Mouse (Mus musculus): ENCODE measurements around the gene Grin2d. TPM values are rescaled to one million over a fixed set of nuclear protein-coding genes. Genes with fewer than 3 reads are reported as not detected.

The Grin2d gene
- polyA plus RNA-seq, 1 experiment from 2014 or later, result 1.6 TPM

DNA sequence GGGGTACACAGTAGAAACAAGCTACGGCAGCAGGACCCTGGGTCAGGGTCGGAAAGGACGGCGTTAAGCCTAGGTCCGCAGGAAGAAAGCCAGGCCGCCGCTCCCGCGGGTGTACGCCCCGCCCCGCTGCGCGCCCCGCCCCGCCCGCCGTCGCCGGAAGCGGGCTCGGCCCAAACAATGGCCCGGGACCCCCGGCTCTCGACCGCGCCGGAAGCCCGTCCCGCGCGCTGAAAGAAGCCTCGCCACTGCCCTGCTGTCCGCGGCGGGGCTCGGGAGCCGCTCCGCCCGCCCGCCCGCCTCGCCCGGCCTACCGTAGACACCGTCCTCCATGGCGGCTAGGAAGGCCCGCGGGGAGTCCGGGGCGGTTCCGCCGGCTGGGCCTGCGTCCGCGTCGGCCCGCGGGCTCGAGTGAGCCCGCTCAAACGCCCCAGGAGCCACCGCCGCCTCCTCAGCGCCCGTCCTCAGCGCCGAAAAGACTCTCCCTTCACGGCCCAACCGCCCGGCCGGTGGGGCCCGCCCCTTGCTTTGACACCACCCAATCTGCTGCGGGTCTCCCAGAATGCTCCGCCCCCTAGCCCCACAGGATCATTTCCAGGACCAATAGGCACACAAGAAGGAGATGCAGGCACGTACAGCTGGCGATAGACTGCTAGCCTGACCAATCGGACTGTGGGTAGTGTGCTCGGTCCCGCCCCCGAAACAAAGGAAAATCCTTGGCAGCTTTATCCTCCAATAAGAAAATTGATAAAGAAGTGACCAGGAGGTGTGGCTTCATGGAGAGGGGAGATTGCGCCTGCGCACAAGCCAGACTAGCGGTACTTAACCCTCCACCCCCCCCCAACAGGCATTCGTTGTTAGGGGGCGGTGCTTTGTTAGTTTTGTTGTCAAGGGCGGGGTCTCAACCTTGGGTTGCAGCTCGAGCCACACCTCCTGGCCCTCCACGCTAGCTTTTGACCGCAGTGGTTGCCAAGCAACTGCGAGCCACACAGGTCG is 64.1 kb downstream of the Grin2d start, which contains the start of gene Cyth2:
Gene Cyth2, minus strand, starts transcription at position 795 of the 993 bp plus-strand sequence.
- Histone ChIP-seq H3K36me3 (peaks cover 39% of the 10 kb centered on the region), H3K9me3 (replicated peaks) (no peaks in the 10 kb centered on the region), H3K27ac (peak within 1 kb of the TSS; percentile 100), H3K27me3 (peaks cover 8% of the 10 kb centered on the region), H3K9ac (peak within 1 kb of the TSS; percentile 100), H3K4me2 (replicated peaks) (peak within 1 kb of the TSS; percentile 68), H3K4me3 (peak within 1 kb of the TSS; percentile 98), H3K4me1 (peaks cover 38% of the 10 kb centered on the region)
- under 1% methylated on average over 62 of the region's 92 CpGs for WGBS
- ATAC-seq (ENCODE audit: low FRiP score), result peak; percentile 99

DNA sequence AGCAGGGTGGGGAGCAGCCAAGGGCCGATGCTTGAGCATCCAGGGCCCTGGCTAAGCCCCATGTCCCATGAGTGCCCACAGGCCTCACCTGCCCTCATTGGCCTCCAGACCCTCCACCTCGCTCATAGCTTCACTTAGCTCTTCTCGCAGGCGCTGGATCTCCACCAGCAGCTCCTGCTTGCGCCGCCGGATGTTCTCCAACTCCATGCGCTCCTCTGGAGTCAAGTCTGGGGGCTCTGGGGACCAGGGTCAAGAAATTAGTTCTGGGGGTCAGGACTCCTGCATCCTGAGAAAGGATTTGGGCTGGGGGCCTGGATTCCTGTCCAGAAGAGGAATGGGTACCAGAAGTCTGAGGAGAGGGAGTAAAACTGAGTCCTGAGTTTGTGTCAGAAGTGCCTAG is 65.3 kb downstream of the Grin2d start:
- no peaks in the 10 kb centered on the region for H3K27me3 ChIP-seq
- H3K9ac ChIP-seq, result peak overlapping the region; percentile 100
- H3K4me3 ChIP-seq, result peak overlapping the region; percentile 98
- ATAC-seq (ENCODE audit: low FRiP score), result no peak
- H3K4me2 ChIP-seq (replicated peaks), result peak overlapping the region; percentile 68
- H3K9me3 ChIP-seq (replicated peaks), result no peaks in the 10 kb centered on the region
- H3K36me3 ChIP-seq, result peaks cover 51% of the 10 kb centered on the region
- 88% methylated on average over 8 of the region's 8 CpGs for WGBS
- H3K27ac ChIP-seq, result peak overlapping the region; percentile 100; the same call in 1 of the 2 replicates
- H3K4me1 ChIP-seq, result peaks cover 44% of the 10 kb centered on the region

DNA sequence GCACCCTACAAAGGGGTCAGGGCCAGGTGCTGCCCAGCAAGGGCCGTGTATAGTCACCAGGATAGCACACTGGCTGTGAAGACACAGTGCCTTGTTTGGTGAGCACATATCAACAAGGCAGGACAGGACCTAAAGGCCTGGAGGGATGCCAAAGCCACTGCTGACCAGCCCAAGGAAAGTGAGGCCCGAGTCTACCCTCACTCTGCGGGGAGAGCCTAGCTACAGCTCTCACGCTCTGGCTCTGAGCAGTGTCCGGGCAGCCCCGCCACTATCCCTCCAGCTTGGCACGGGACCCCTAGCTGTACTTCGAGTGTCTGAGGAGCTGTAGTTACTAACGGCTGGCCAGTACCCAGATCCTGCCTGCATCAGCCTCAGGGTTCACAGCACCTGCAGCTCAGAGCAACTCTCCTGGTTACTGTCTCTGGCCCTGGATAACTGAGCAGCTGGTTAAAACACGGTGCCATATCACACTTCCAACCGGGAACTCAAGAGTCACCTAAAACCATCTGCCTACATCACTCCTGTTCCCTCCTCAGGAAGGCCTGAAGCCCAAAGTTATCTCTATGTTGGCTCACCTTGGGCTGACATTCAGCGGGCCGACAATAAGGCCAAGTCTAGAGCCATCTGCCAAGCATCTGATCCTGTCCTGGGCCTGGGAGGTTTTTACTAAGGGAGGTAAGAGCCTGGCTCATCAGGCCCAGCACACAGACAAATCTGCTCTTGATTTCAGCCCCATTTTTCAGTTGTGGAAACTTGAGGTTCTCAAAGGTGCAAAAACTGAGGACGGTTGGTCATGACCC is 68.7 kb downstream of the Grin2d start:
- Histone ChIP-seq H3K9me3 (replicated peaks) (no peaks in the 10 kb centered on the region), H3K9ac (no peak overlapping the region), H3K27ac (0 out of 2 replicates have a peak overlapping the region, but pooled peaks have one; percentile 12), H3K4me2 (replicated peaks) (no peak overlapping the region), H3K36me3 (peaks cover 76% of the 10 kb centered on the region), H3K4me1 (peaks cover 30% of the 10 kb centered on the region), H3K4me3 (no peak overlapping the region), H3K27me3 (no peaks in the 10 kb centered on the region)
- ATAC-seq (ENCODE audit: low FRiP score), result no peak
- WGBS, result 89% methylated on average over 14 of the region's 14 CpGs

DNA sequence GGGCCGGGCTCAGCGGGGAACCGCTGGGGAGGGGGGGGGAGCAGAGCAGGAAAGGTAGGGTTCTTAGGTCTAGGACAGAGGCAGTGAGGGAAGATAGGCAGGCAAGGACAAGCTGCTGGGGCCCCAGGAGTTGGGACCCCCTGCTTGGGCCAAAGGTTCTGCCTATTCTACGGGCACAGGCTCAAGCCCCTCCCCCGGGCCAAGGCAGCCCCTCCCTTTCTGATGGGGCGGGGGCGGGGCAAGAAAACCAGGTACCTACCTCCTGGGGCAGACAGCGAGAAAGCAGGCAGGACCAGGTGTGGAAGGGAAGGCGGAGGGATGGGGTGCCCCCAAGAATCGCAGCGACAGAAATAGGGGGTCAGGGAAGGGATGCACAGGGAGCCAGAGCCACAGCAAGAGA is 69.7 kb downstream of the Grin2d start:
- H3K36me3 ChIP-seq, result peaks cover 86% of the 10 kb centered on the region
- H3K27ac ChIP-seq, result 0 out of 2 replicates have a peak overlapping the region, but pooled peaks have one; percentile 32
- no peaks in the 10 kb centered on the region for H3K9me3 ChIP-seq (replicated peaks)
- H3K4me1 ChIP-seq, result peaks cover 30% of the 10 kb centered on the region
- H3K4me2 ChIP-seq (replicated peaks), result no peak overlapping the region
- H3K9ac ChIP-seq, result no peak overlapping the region
- H3K27me3 ChIP-seq, result no peaks in the 10 kb centered on the region
- no peak for ATAC-seq (ENCODE audit: low FRiP score)
- 46% methylated on average over 8 of the region's 11 CpGs for WGBS
- H3K4me3 ChIP-seq, result no peak overlapping the region

DNA sequence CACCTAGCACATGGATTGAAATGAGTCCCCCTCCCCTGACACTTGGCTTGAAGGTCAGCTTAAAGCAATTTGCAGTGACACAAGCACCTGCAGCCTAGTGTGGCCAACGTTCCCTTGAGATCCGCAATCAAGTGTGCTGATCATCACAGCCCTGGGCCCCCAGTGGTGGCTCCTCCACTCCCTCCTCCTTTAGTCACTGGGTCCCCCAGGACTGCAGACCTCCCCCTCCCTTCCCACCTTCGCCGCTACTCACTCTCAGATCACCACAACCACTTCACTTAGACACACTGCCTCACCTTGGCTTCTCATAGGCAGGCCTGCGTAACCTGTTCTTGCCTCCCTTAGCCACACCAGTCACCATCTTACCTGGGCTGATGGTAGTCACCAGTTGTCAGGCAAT is 72.2 kb downstream of the Grin2d start:
- no peaks in the 10 kb centered on the region for H3K9me3 ChIP-seq (replicated peaks)
- peaks cover 87% of the 10 kb centered on the region for H3K36me3 ChIP-seq
- H3K27me3 ChIP-seq, result no peaks in the 10 kb centered on the region
- H3K4me1 ChIP-seq, result peaks cover 14% of the 10 kb centered on the region; the same call in 1 of the 2 replicates
- ATAC-seq (ENCODE audit: low FRiP score), result no peak
- no peak overlapping the region for H3K4me2 ChIP-seq (replicated peaks)
- H3K4me3 ChIP-seq, result no peak overlapping the region
- 68% methylated on average over 5 of the region's 5 CpGs for WGBS
- peak overlapping the region; percentile 52 for H3K27ac ChIP-seq
- H3K9ac ChIP-seq, result no peak overlapping the region

DNA sequence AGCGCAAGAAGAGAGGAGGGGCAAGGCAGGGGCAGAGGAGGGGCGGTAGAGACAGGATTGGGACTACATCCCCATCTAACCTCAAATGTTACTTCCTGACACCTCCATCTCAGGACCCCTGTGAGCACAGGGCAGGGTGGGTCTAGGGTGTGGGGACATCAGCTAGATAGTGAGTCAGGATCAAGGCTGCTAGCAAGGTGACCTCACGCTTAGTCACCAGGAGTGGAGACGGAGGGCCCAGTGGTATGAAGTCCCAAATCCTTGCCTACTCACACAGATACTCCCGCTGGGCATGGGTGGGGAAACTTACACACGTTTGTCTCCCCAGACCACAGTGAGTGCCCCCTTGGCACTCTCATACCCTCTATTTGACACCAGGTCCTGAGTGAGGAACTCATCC is 75.6 kb downstream of the Grin2d start:
- Histone ChIP-seq H3K4me3 (no peak overlapping the region), H3K27ac (no peak overlapping the region), H3K4me1 (peaks cover 23% of the 10 kb centered on the region), H3K9ac (no peak overlapping the region), H3K36me3 (peaks cover 68% of the 10 kb centered on the region), H3K4me2 (replicated peaks) (no peak overlapping the region), H3K27me3 (peaks cover 21% of the 10 kb centered on the region), H3K9me3 (replicated peaks) (no peaks in the 10 kb centered on the region)
- WGBS, result 87% methylated on average over 6 of the region's 6 CpGs
- no peak for ATAC-seq (ENCODE audit: low FRiP score)

DNA sequence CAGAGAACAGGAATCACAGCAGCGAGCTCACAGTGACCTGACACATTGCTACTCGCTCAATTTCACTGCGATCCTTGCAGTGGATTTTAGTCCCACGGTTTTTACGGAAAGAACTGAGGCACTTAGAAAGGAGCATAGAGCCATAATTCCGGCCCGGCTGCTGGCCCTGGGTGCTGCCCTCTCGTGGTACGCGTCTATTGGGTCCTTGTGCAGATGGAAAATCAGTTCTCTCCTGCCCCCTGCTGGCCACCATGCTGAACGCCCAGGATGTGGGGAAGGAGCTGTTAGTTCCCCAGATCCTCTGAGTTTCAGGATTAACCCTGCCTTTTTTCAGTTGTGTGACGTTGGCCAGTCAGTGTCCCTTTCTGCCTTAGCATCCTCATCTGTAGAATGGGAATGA is 76.8 kb downstream of the Grin2d start:
- H3K27ac ChIP-seq, result no peak overlapping the region
- H3K4me2 ChIP-seq (replicated peaks), result no peak overlapping the region
- peaks cover 33% of the 10 kb centered on the region for H3K27me3 ChIP-seq
- WGBS, result 5% methylated on average over 12 of the region's 12 CpGs
- no peak overlapping the region for H3K9ac ChIP-seq
- H3K9me3 ChIP-seq (replicated peaks), result no peaks in the 10 kb centered on the region
- ATAC-seq (ENCODE audit: low FRiP score), result no peak
- peaks cover 63% of the 10 kb centered on the region for H3K36me3 ChIP-seq
- no peak overlapping the region for H3K4me3 ChIP-seq
- peaks cover 30% of the 10 kb centered on the region for H3K4me1 ChIP-seq

DNA sequence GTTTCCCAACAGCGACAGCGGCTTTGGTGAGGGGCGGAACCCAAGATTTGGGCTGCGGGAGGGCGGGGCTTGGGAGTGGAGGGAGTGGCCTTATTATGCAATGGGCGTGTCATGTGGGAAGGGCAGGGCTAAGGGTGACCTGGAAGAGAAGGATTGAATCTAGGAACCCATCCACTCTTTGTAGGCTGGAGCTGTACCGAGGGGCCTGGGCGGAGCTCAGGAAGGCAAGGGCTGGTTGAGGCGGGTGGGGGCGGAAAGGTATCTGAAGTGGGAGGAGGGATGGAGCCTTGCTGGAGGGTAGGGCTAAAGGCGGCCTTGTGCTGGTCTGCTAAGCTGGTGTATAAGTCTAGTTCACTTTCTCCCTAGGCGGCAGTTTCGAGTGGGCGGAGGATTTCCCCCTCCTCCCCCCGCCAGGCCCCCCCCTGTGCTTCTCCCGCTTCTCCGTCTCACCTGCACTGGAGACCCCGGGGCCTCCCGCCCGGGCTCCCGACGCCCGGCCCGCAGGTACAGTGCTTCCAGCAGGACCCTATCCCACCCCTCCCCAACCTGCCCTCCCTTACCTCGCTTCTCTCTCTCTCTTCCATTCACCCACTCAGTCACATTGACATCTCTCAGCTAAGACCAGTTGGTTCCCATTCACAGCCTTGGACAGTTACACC is 77.5 kb downstream of the Grin2d start:
- ATAC-seq (ENCODE audit: low FRiP score), result no peak
- H3K27ac ChIP-seq, result no peak overlapping the region
- peaks cover 40% of the 10 kb centered on the region for H3K27me3 ChIP-seq
- 20% methylated on average over 25 of the region's 25 CpGs for WGBS
- no peak overlapping the region for H3K9ac ChIP-seq
- H3K9me3 ChIP-seq (replicated peaks), result no peaks in the 10 kb centered on the region
- H3K4me3 ChIP-seq, result no peak overlapping the region
- H3K4me2 ChIP-seq (replicated peaks), result no peak overlapping the region
- H3K36me3 ChIP-seq, result peaks cover 63% of the 10 kb centered on the region
- H3K4me1 ChIP-seq, result peaks cover 30% of the 10 kb centered on the region

DNA sequence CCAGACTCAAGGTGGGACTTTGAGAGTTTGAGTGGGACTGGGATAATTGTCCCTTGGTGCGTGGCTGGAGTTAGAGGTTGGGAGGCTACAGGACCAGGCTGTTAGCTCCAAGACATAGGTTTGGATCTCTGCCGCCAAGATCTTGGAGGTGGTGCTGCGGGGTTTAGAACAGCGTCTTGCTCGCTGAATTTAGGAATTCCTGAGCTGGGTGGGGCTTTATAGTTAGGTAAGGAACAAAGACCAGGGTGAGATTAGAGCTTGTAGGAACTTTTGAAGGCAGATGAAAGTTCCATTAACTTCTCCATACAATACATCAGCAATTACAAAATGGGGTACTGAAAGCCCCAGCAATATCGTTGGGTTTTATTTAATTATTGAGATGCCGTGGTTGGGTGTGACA is 78.2 kb downstream of the Grin2d start:
- H3K4me1 ChIP-seq, result peaks cover 30% of the 10 kb centered on the region
- no peak overlapping the region for H3K27ac ChIP-seq
- ATAC-seq (ENCODE audit: low FRiP score), result no peak
- H3K27me3 ChIP-seq, result peaks cover 47% of the 10 kb centered on the region
- WGBS, result 38% methylated on average over 7 of the region's 7 CpGs
- no peak overlapping the region for H3K4me2 ChIP-seq (replicated peaks)
- no peak overlapping the region for H3K4me3 ChIP-seq
- H3K9me3 ChIP-seq (replicated peaks), result no peaks in the 10 kb centered on the region
- H3K36me3 ChIP-seq, result peaks cover 69% of the 10 kb centered on the region
- H3K9ac ChIP-seq, result no peak overlapping the region

DNA sequence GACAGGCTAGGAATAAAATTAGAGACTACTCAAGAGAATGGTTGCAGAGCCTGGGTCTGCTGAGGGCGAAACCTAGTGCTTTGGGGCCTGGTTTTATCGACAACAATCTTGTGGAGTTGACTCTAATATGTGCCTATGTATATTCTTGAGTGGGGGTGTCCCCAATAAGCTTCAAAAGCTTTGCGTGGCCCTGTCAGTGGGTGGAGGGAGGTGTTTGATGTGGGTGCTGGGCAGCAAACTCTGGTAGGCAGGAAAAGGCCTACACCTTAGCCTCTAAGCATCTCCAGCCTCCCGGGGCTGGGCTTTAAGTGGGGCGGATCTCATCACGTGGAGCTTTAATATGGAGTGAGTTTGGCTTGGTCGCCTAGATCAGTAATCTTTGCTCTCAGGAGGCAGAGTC is 79.2 kb downstream of the Grin2d start:
- WGBS, result 53% methylated on average over 7 of the region's 7 CpGs
- Histone ChIP-seq H3K4me1 (peaks cover 30% of the 10 kb centered on the region), H3K9ac (no peak overlapping the region), H3K27ac (no peak overlapping the region), H3K4me2 (replicated peaks) (peak overlapping the region; percentile 62; the same call in 1 of the 2 replicates), H3K27me3 (peaks cover 57% of the 10 kb centered on the region), H3K36me3 (peaks cover 73% of the 10 kb centered on the region), H3K4me3 (no peak overlapping the region), H3K9me3 (replicated peaks) (no peaks in the 10 kb centered on the region)
- no peak for ATAC-seq (ENCODE audit: low FRiP score)

DNA sequence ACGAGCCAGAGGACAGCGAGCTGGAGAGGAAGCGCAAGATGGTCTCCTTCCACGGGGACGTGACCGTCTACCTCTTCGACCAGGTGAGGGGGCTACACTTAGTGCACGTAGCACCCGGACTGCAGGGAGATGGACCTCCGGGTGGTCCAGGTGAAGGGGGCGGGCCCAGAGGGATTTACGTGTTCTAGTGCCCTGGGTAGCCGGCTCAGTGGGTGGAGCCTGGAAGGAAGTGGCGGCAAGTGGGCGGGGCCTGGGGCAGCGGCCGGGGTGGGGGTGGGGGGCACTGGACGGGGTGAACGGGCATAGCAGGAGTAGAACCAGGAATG is 79.7 kb downstream of the Grin2d start:
- Histone ChIP-seq H3K9ac (peak overlapping the region; percentile 65), H3K4me1 (peaks cover 30% of the 10 kb centered on the region), H3K27me3 (peaks cover 59% of the 10 kb centered on the region), H3K36me3 (peaks cover 73% of the 10 kb centered on the region), H3K9me3 (replicated peaks) (no peaks in the 10 kb centered on the region), H3K4me2 (replicated peaks) (peak overlapping the region; percentile 62), H3K4me3 (peak overlapping the region; percentile 39), H3K27ac (no peak overlapping the region)
- 2% methylated on average over 19 of the region's 19 CpGs for WGBS
- ATAC-seq (ENCODE audit: low FRiP score), result no peak

Measured in hindbrain, embryonic 12.5 days (tissue).